Mouse (Mus musculus) erythroblast, adult 5-6 weeks (primary cell): ENCODE measurements at regions not wholly inside any gene's neighbourhood (a gene's known extent, or its start where the extent isn't known, plus 50 kb on each side); places are given as distances from the start of the nearest gene placed in this dataset.

Experiments used
- ATAC-seq: replicated peaks from 2 replicates; pipeline ENCODE4 v1.8.0; 2016; ENCODE audit warnings: moderate number of reproducible peaks, mild to moderate bottlenecking, moderate TSS enrichment, inconsistent platforms; ENCODE audit not compliant: poor library complexity, low FRiP score, severe bottlenecking

DNA sequence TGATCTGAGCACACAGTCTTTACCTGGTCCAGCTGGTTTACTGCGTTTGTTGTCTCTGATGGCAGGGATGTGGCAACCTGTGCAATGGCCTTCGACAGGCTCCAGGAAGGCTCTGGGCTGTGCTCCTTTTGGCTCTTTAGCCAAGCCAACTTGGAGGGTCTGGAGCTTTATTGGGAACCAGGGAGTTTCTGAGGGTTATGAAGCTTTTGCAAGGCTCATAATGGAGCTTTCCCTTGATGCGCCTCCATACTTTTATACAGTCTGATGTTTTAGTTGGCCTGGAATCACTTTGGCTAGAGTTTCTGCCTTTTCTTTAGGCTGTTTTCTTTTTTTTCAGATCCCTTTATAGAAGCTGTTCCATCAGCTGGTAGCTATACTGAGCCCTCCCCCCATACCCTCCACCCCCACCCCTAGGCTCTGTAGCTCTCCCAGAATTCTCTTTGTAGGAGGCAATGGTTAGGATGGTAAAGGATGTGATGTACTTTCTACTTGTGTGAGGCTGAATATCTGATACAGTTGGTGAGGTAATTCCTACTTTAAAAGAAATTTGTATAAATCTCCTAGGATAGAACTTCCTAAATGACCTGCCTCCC is 429.6 kb downstream of the Pik3r1 start:
- ATAC-seq = no peak

GRCm38 (mm10) chr13:101318621-101319020 is 449.4 kb downstream of the Pik3r1 start:
- no peak for ATAC-seq

GRCm38 (mm10) chr13:101316336-101316735 is 451.7 kb downstream of the Pik3r1 start:
- ATAC-seq = no peak

GRCm38 (mm10) chr13:101314040-101314439 is 454.0 kb downstream of the Pik3r1 start:
- ATAC-seq = no peak

DNA sequence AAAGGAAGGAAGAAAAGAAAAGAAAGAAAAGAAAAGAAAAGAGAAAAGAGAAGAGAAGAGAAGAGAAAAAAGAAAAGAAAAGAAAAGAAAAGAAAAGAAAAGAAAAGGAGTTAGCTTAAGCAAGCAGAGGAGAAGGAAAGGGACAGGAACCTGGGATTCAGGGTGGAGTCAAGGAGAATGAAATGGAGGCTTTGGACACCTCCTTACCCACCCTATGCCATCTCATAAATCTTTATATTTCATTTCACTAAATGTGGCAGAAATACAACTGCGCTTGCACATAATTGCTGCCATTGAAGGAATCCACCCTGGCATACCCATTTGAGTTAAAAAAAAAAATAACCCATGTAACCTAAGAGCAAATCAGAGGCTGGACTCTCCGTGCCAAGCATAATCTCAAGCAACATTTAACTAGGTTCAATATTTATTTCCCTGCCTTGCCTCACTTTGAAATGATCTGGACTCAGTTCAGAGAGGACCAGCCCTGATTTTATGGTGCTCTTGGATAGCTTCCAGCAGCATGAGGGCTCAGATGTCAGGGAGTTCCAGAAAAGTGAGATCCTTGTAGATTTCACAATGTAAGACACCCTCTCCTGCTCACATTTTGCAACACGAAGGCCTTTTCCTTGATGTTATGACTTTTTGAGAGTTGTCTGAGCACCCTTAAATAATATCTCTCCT is 456.2 kb downstream of the Pik3r1 start:
- no peak for ATAC-seq

DNA sequence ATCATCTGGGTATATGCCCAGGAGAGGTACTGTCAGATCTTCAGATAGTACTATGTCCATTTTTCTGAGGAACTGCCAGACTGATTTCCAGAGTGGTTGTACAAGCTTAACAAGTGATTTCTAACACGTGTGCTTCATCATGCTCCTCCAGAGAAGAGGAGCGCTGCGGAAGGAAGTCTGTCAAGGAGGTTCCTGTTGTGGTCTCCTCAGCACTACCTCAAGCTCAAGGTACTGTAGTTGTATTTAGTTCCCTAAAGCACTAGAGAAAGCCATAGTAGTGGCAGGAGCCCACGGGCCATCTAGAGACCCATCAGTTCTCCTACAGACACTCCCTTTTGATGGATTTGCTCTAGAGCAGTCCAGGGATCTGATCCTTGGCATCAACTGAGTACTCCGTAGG is 459.3 kb downstream of the Pik3r1 start:
- ATAC-seq = no peak

- no peak for ATAC-seq
Measured at GRCm38 (mm10) chr13:101305695-101306413, 462.2 kb downstream of the Pik3r1 start.

DNA sequence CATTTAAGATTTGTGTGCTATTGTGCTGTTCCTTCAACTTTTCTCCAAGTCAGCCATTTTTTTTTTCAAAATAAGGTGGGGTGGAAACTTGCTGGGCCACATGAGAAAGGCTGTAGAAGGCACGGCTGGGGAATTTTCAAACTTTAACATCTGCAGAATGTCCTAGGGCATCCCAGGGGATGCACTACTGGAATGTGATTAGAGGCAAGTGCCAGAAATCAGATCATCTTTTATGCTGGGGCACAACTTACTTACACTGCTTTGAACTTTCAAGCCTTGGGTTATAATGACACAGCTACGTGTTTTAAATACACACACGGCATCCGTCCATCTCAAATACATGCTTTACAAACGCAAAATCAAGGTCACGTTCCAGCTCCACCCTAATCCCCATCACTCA is 463.0 kb downstream of the Pik3r1 start:
- no peak for ATAC-seq

DNA sequence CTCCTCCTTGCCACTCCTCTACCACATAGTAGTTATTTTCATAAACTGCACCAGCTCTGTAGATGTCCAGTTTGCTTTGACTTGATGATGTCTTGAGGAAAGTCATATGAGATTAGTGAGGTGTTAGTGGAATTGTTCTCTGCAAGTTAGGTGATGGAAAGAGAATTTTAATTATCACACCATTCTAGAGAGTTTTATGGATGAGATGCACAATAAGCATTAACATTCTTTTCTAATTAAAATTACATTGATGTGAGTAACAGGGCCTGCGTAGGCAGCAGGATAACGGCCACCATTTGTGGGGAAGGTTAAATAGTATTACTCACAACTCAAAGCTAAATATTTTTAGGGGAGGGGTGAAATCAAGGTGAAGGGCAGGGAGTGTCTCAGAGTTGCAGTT is 466.7 kb downstream of the Pik3r1 start:
- ATAC-seq = no peak

GRCm38 (mm10) chr13:101289407-101289806 is 456.2 kb upstream of the Slc30a5 start:
- ATAC-seq = no peak

- no peak for ATAC-seq
Measured at GRCm38 (mm10) chr13:101287131-101287530, 453.9 kb upstream of the Slc30a5 start.

DNA sequence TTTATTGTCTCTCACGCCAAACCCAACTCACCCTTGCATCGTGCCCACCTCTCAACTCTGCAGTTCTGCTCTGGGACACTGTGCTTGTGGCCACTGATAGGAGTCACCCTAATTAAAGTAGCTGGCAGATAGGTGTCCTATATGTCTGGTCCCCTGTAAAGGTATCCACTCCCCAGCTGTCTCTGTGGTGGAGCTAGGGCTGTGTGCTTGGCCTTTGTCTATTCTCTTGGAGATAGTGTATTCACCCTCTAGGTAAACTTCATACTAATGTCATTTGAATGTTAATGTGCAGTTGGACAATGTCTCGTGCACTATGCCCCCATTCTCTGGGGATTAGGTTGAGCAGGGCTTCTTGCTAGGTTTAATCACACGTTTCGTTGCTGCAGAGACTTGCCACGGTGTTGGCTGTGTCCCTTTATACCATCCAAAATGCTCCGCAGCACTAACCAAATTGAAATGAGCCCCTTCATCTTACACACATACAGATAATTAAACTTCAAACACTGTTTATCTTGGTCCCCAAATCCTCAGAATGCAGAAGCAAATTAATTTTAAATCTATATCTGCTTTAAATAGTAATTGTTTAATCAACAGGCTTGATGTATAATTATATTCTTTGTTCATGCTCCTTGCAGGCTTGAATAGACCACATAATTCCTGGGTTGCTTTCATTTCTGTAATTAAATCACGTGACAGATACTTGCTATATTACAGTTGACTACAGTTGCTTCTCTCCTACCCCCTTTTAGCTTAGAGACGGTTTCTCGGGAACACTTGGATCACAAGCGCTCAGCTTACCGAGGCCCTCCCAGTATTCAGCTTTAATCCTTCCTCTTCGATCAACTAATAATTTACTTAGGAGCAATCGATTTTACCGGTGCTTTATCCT is 453.0 kb upstream of the Slc30a5 start:
- ATAC-seq = no peak

DNA sequence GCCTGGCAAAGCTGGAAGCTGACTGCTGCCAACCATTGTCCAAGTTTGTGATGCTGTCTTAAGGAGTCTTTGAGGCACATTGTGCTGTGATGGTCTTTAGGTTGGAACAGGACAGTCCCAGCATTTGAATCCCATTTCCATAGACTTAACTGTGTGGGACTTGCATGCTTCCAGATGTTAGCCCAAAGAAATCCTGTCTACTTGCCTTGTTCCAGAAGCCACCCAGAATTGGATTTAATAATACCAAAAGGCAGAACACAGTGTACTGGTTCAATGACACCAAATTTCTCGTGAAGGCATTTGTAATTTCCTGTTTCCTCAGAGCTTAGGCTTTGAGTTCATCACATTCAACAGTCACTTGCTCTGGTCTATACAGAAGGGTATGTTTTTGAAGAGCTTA is 444.9 kb upstream of the Slc30a5 start:
- no peak for ATAC-seq

GRCm38 (mm10) chr13:101276766-101277165 is 443.5 kb upstream of the Slc30a5 start:
- ATAC-seq = no peak

DNA sequence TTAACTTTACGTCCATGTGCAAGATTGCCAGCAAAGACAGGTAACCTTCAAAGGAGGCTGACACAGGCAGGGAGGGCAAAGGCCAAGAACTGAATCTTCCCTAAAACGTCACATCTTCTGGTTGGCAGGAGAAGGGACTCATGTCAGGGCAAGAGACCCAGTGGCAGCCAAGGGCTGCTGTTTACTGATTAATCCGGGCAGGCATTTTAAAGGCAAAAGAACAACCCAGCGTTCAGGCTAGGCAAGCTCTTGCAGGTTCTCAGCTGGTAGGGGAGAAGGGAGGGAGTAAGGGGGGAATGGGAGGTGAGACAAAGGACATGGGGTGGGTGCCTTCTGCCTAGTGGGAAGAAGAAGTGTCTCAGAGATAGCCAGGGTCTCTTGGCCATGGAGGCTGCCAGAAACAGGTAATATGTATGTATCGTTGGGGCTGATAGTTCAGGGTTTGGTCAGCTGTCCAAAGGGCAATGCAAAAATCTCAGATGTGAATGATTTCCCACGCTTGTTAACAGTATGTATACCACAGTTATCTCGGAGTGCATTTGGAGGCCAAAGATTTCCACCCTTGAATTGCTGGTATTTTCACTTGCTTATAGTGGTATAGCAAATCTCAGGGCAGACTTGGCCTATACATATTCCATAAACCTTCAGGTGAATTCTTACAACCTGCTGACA is 441.4 kb upstream of the Slc30a5 start:
- ATAC-seq = no peak

- ATAC-seq = no peak
Measured at GRCm38 (mm10) chr13:101273321-101273720, 440.1 kb upstream of the Slc30a5 start.

DNA sequence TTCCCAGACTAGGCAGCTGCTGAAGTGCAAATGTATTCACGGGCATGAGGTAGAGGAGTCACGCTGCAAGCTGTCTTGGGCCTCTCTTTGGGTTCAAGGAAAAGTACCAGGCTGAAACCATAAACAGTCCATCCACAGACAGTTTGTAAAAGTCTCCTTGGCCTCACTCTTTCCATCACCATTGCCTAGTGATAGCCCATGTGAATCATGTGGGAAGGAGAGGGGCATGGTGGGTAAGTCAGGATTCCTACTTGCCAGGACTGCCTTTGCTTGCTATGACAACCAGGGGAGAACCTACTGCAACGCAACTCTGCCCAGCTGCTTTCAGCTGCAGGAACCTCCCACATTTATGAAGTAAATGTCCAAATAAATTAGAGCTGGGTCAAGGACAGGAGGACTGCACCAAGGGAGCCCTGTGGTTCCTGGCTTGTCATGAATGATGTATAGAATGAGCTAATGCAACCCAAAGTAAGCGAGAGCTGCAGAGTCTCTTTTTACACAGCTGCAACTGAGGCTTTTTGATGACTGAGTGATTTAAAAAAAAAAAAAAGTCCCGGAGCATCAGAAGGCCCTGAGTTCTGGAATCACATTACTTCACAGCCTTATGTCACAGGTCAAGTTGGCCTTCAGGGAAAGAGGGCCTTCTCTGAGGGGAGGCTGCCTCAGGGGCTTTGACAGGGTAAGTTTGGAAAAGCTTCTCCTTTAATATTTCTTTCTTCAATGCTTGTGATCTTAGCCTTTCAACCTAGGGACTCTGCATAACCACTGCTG is 420.7 kb upstream of the Slc30a5 start:
- no peak for ATAC-seq

GRCm38 (mm10) chr13:101249369-101249768 is 416.1 kb upstream of the Slc30a5 start:
- no peak for ATAC-seq

DNA sequence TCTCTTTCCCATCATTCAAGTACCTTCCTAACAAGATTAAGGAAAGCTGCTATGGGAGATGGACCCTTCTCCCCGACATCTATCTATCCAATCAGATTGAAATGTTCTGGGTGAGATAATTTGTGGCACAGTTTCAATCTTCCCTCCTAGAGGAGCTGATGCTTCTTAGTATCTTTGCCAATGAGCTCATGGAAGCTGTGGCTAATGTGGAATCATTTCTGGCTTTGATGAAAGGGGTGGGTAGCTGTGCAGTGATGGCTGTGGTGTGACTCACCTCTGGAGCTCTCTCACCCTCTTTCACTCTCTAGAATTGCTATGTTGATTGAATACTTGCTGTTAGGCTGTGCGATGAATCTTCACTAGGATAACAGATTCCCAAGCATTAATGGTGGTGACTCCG is 411.1 kb upstream of the Slc30a5 start:
- no peak for ATAC-seq
